Mouse (Mus musculus): ENCODE results near the gene Map3k14. TPM values are rescaled to one million over a fixed set of nuclear protein-coding genes. Genes with fewer than 3 reads are reported as not detected.

The Map3k14 gene
- polyA plus RNA-seq, 2 experiments, result 0.18 to 0.47 TPM

DNA sequence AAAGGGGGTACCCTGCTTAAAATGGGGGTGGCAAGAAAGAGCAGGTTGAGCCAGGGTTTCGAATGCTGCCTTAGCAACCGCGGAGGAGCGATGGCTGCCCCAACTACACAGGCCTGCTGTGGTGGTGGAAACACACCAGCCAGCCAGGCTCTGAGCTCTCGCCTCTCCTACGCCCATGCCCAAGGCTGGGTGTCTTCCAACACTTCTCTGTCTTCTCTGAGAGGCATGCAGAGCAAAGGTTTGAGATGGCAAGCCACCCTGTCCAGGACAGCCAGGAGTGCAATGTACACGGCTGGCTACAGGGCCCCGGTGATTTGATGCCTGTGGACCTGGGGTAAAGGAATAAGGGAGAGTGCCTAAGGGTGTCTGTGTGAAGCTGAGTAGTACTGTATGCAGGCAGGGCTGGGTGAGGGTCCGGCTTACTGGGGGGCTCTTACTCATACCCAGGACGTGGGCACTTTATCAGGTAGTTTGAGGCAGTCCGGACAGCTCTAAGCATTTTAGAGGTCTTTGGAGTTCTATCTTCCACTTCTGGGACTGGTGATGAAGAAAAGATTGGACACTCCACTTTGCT, 93.4 kb downstream of the Map3k14 start:
- Histone ChIP-seq H3K4me1 (replicated peaks; ENCODE audit: control insufficient read depth in 2 of 2, insufficient read depth in 2 of 2, low read length in 1 of 2) (peaks cover 0 to 11% of the 10 kb centered on the region in 2 experiments; a peak in 2 of 4 replicates), H3K27me3 (ENCODE audit: control insufficient read depth, insufficient read depth, low read length) (peaks cover 26% of the 10 kb centered on the region), H3K36me3 (replicated peaks; ENCODE audit: control insufficient read depth, insufficient read depth, low read depth) (no peaks in the 10 kb centered on the region), H3K4me2 (ENCODE audit: low read depth) (peak overlapping the region; percentile 15), H3K9me3 (ENCODE audit: control insufficient read depth, low read length) (no peaks in the 10 kb centered on the region), H3K27ac (no peak overlapping the region), H3K4me3 (ENCODE audit: insufficient read depth in 1 of 2, low read depth in 2 of 2, low read length in 2 of 2) (no peak overlapping the region), H3K9ac (replicated peaks) (no peak overlapping the region)
- ATAC-seq (ENCODE audit: insufficient read depth) (no peak), DNase-seq (ENCODE audit: low read depth in 3 of 3, low spot score in 3 of 3) (no peak)
- 61% methylated on average over 11 of the region's 11 CpGs for WGBS (ENCODE audit: insufficient replicate concordance)
- no peak for TF ChIP-seq CTCF (IDR thresholded peaks at IDR 0.05; ENCODE audit: low read depth)
- TF ChIP-seq EP300 (IDR thresholded peaks at IDR 0.05; ENCODE audit: low read depth), result no peak

DNA sequence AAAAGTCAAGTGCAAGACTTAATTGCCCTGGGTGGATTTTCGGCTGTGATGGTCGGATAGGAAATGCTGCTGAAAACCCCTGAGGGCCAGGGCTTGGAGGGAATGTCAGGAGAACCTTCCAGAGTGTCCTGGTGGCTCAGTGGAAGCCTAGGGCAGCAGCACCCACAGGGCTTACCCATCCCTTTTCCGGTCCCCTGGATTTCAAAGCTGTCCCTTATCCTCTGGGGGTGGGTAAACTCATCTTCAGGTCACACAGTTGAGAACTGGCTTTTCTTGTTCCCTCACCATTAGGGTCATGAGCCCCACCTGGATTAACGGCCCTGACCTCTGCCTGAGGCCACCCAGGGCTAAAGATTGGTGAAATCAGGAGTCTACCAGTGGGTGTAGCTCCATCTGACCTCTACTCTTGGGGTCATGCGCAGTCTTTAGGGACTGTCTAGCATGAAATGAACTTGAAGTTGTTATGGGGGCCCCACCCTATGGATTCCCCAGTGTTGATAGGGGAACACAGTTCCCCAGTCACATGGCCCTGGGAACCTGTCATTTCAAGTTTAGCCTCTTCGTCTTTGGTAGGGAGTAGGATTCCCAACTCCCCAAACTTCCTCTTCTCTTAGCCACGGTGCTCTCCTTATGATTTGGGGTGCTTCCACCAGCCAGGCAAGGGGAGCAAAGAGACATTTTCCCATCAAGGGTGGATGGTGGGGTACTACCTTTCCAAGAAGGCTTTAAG, 94.1 kb downstream of the Map3k14 start:
- TF ChIP-seq CTCF (IDR thresholded peaks at IDR 0.05; ENCODE audit: low read depth) (no peak), EP300 (IDR thresholded peaks at IDR 0.05; ENCODE audit: low read depth) (no peak)
- Histone ChIP-seq H3K9me3 (ENCODE audit: control insufficient read depth, low read length) (no peaks in the 10 kb centered on the region), H3K27me3 (ENCODE audit: control insufficient read depth, insufficient read depth, low read length) (peaks cover 26% of the 10 kb centered on the region), H3K27ac (no peak overlapping the region), H3K4me1 (replicated peaks; ENCODE audit: control insufficient read depth in 2 of 2, insufficient read depth in 2 of 2, low read length in 1 of 2) (peaks cover 0 to 11% of the 10 kb centered on the region in 2 experiments; a peak in 2 of 4 replicates), H3K4me2 (ENCODE audit: low read depth) (peak overlapping the region; percentile 15), H3K4me3 (ENCODE audit: insufficient read depth in 1 of 2, low read depth in 2 of 2, low read length in 2 of 2) (no peak overlapping the region), H3K36me3 (replicated peaks; ENCODE audit: control insufficient read depth, insufficient read depth, low read depth) (no peaks in the 10 kb centered on the region), H3K9ac (replicated peaks) (no peak overlapping the region)
- ATAC-seq (ENCODE audit: insufficient read depth) (no peak), DNase-seq (ENCODE audit: low read depth in 3 of 3, low spot score in 3 of 3) (no peak)
- 51% methylated on average over 7 of the region's 7 CpGs for WGBS (ENCODE audit: insufficient replicate concordance)

DNA sequence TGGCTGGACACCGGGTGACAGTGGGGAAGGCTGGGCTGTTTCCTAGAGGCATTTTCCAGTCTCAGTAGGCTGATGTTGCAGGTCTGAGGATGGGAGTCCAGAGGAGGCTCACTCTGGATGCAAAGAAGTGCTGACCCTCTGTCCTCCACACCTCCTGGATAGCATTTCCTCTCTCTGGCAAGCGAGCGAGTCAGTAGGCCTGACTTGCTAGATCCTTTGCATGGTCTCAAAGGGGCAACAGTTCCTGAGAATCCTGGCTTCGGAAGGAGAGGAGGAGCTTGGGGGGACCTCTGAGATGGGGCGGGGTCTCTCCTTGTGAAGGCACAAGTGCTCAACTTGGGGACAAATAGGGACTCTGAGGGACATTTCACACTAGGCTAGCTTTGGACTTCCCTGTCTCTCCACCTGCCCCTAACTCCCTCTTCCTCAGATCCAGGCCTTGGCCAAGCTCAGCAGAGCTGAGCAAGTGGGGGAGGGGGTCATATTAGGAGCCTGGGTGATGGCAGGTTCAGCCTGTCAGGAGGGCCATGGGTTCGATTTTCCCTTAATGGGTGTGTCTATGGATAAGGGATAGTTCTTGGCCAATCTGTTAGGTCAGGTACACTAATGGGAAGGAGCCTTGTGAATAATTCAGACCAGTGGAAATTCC, 94.8 kb downstream of the Map3k14 start:
- no peaks in the 10 kb centered on the region for H3K9me3 ChIP-seq (ENCODE audit: control insufficient read depth, low read length)
- WGBS (ENCODE audit: insufficient replicate concordance), result 35% methylated on average over 6 of the region's 6 CpGs
- H3K27ac ChIP-seq, result no peak overlapping the region
- H3K4me1 ChIP-seq (replicated peaks; ENCODE audit: control insufficient read depth in 2 of 2, insufficient read depth in 2 of 2, low read length in 1 of 2), result peaks cover 0 to 11% of the 10 kb centered on the region in 2 experiments; a peak in 2 of 4 replicates
- H3K4me3 ChIP-seq (ENCODE audit: insufficient read depth in 1 of 2, low read depth in 2 of 2, low read length in 2 of 2), result 0 out of 4 replicates have a peak overlapping the region, but pooled peaks of 1 of the 2 experiments have one; percentile 12
- ATAC-seq (ENCODE audit: insufficient read depth) (no peak), DNase-seq (ENCODE audit: low read depth in 3 of 3, low spot score in 3 of 3) (no peak)
- no peak overlapping the region for H3K4me2 ChIP-seq (ENCODE audit: low read depth)
- TF ChIP-seq EP300 (IDR thresholded peaks at IDR 0.05; ENCODE audit: low read depth) (no peak), CTCF (IDR thresholded peaks at IDR 0.05; ENCODE audit: low read depth) (no peak)
- no peaks in the 10 kb centered on the region for H3K36me3 ChIP-seq (replicated peaks; ENCODE audit: control insufficient read depth, insufficient read depth, low read depth)
- no peak overlapping the region for H3K9ac ChIP-seq (replicated peaks)
- peaks cover 26% of the 10 kb centered on the region for H3K27me3 ChIP-seq (ENCODE audit: control insufficient read depth, insufficient read depth, low read length)

DNA sequence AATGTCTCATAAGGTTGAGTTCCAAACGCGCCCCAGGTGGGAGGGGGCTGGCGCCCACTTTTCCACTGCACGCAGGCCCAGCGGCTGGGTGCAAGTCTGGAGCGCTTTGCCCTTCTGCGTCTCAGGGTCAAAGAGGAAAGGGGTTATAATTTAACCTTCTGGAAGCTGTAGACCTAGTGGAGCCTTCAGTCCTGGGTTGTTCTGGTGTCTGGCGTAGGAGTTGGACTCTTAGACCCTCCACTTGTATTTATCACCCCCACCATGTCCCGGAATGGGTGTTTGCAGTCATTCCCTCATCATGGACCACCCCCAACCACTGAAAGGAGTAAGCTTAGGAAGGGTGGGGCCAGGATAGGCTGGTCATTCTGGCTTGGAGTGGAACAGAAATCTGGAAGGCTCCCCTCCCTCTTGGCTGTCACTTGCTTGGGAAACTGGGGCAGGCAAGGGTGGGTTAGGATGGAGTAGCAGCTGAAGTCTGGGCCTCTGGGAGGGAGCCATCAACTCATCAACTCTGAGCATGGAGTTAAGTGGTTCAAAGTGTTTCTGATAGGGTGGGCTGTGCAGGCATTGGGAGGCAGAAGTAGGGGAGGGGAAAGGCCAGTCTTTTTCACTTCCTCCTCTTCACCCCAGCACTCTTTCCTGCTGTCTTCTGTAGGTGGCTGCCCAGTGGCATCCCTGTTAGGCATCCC, 95.4 kb downstream of the Map3k14 start:
- DNase-seq (ENCODE audit: low read depth in 3 of 3, low spot score in 3 of 3), result no peak
- H3K27ac ChIP-seq, result no peak overlapping the region

More for the DNA sequence above, 95.4 kb downstream of the Map3k14 start:
- Histone ChIP-seq H3K4me2 (ENCODE audit: low read depth) (peak overlapping the region; percentile 47), H3K9me3 (ENCODE audit: control insufficient read depth, low read length) (no peaks in the 10 kb centered on the region), H3K4me3 (ENCODE audit: insufficient read depth in 1 of 2, low read depth in 2 of 2, low read length in 2 of 2) (peak overlapping the region; percentile 27 to 40), H3K27me3 (ENCODE audit: control insufficient read depth, insufficient read depth, low read length) (peaks cover 26% of the 10 kb centered on the region), H3K4me1 (replicated peaks; ENCODE audit: control insufficient read depth in 2 of 2, insufficient read depth in 2 of 2, low read length in 1 of 2) (peaks cover 0 to 11% of the 10 kb centered on the region in 2 experiments; a peak in 2 of 4 replicates), H3K9ac (replicated peaks) (no peak overlapping the region), H3K36me3 (replicated peaks; ENCODE audit: control insufficient read depth, insufficient read depth, low read depth) (no peaks in the 10 kb centered on the region)
- TF ChIP-seq EP300 (IDR thresholded peaks at IDR 0.05; ENCODE audit: low read depth) (no peak), CTCF (IDR thresholded peaks at IDR 0.05; ENCODE audit: low read depth) (no peak)
- WGBS (ENCODE audit: insufficient replicate concordance), result 17% methylated on average over 9 of the region's 9 CpGs
- ATAC-seq (ENCODE audit: insufficient read depth), result no peak

Measured in liver, embryonic 14.5 days (tissue).